Mouse (Mus musculus) midbrain, embryonic 15.5 days (tissue): ENCODE results near the gene Inppl1. TPM values are rescaled to one million over a fixed set of nuclear protein-coding genes. Genes with fewer than 3 reads are reported as not detected.

Experiments
- ATAC-seq: fragments of 200-750 bp; cut with Nextera tagmentation; replicated peaks from 2 replicates; pipeline ENCODE4 v1.8.0; 2017; ENCODE audit warnings: moderate TSS enrichment
- H3K27ac ChIP-seq: fragments of 300-500 bp; sonication (generic); 2 replicates; pipeline ENCODE4 v1.5.1; 2015; ENCODE audit warnings: mild to moderate bottlenecking, inconsistent platforms
- H3K27me3 ChIP-seq: fragments of 300-500 bp; sonication (generic); replicated peaks from 2 replicates; pipeline ENCODE4 v1.6.1; 2015; ENCODE audit warnings: inconsistent platforms
- H3K36me3 ChIP-seq: fragments of 300-500 bp; sonication (generic); replicated peaks from 2 replicates; pipeline ENCODE4 v1.6.1; 2015; ENCODE audit warnings: inconsistent platforms
- H3K4me1 ChIP-seq: fragments of 300-500 bp; sonication (generic); 2 replicates; pipeline ENCODE4 v1.6.1; 2015; ENCODE audit warnings: inconsistent platforms
- H3K4me2 ChIP-seq: fragments of 300-500 bp; sonication (generic); 2 replicates; pipeline ENCODE4 v1.6.1; 2015; ENCODE audit warnings: inconsistent platforms, mild to moderate bottlenecking, moderate library complexity
- H3K4me3 ChIP-seq: fragments of 300-500 bp; sonication (generic); 2 replicates; pipeline ENCODE4 v1.5.1; 2015; ENCODE audit warnings: mild to moderate bottlenecking, inconsistent platforms
- H3K9ac ChIP-seq: fragments of 300-500 bp; sonication (generic); 2 replicates; pipeline ENCODE4 v1.6.1; 2015; ENCODE audit warnings: mild to moderate bottlenecking, inconsistent platforms
- H3K9me3 ChIP-seq: fragments of 300-500 bp; sonication (generic); 2 replicates; pipeline ENCODE4 v1.6.1; 2016; ENCODE audit warnings: inconsistent platforms
- WGBS: fragments of 180-500 bp; shearing (Covaris S2); methylation state at CpG from one replicate; pipeline ENCODE4 v1.1.7; 2015; ENCODE audit warnings: mixed read lengths; 5-methylcytosine and 5-hydroxymethylcytosine counted together
- polyA plus RNA-seq: library from polyadenylated mRNA; unstranded; fragments of >200 nt; fragmentation: Nextera tagmentation; extraction: Ambion mirVana; gene quantifications from 2 replicates; pipeline ENCODE4 v1.2.1, GENCODE M21; 2015

The Inppl1 gene
- 11.5 and 14.9 TPM in 2 replicates for polyA plus RNA-seq

DNA sequence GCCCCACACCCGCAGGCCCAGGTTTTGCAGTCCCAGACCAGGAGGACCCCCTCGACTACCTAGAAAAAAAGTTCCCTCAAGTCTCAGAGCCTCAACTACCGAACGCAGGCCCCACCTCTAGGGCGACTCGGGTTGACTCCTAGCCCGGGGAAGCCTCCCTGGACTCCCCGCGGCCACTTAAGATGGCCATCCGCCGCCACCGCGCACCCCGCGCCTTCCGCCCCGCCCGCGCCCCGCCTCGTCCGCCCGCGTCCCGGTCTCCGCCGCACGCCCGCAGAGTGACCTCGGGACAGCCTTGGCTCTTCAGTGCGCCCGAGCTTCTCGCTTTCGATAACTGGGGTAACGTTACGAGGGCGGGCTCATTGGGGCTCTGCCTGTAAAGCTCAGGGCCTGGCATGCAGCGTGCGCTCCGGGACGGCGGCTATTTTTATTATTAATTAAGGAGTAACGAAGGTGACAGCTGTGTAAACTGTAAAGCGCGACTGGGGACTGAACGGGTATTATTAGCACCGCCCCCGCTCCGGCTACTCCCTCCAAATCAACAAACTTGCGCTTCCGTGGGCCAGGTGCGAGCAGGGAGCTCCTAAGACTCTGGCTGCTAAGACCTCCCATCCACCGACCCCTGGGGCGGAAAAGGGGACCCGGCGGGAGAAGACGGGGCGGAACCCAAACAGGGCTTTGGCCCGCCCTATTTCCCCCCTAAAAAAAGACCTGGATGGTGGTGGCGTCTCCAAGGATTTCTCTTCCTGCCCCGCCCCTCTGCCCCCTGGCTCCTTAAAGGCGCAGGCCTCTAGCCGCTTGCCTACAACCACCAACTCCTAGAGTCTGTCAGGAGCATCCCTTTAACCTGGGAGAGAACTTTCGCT is at the start of gene Inppl1:
Inppl1 (minus strand) TSS at position 624 of the 866 bp plus-strand sequence.
- no peaks in the 10 kb centered on the region for H3K36me3 ChIP-seq
- H3K9me3 ChIP-seq: no peaks in the 10 kb centered on the region
- no peaks in the 10 kb centered on the region; the same call in 1 of the 2 replicates for H3K27me3 ChIP-seq
- peak within 1 kb of the TSS; percentile 59 for H3K9ac ChIP-seq
- H3K4me2 ChIP-seq: peak within 1 kb of the TSS; percentile 100
- WGBS: under 1% methylated on average over 64 of the region's 64 CpGs
- H3K27ac ChIP-seq: peak within 1 kb of the TSS; percentile 69
- peak; percentile 75 for ATAC-seq
- peak within 1 kb of the TSS; percentile 63 for H3K4me3 ChIP-seq
- peaks cover 29% of the 10 kb centered on the region for H3K4me1 ChIP-seq

DNA sequence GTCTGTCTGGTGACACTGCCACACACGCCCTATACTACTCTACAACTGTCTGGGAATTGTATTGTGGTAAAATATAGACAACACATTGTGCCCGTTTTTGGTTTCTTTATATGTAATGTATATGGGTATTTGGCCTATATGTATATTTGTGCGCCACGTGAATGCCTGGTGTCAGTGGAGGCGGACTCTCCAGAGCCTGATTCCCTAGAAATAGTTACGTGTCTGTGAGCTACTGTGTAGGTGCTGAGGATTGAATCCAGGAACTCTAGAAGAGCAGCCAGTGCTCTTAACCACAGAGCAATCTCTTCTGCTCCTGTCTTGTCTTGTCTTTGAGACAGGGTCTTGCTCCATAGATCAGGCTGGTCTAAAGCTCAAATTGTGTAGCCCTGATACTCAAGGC is 48.2 kb upstream of the Inppl1 start:
- Histone ChIP-seq H3K4me3 (no peak overlapping the region), H3K9ac (no peak overlapping the region), H3K27me3 (no peaks in the 10 kb centered on the region), H3K9me3 (no peaks in the 10 kb centered on the region), H3K4me2 (no peak overlapping the region), H3K4me1 (no peaks in the 10 kb centered on the region), H3K27ac (no peak overlapping the region), H3K36me3 (no peaks in the 10 kb centered on the region)
- ATAC-seq: no peak
- 87% methylated on average over 6 of the region's 6 CpGs for WGBS

GRCm38 (mm10) chr7:101884160-101884559 is 46.1 kb upstream of the Inppl1 start:
- Histone ChIP-seq H3K9me3 (no peaks in the 10 kb centered on the region), H3K36me3 (no peaks in the 10 kb centered on the region), H3K9ac (no peak overlapping the region), H3K27me3 (no peaks in the 10 kb centered on the region), H3K4me1 (no peaks in the 10 kb centered on the region), H3K4me2 (no peak overlapping the region), H3K4me3 (no peak overlapping the region), H3K27ac (no peak overlapping the region)
- no peak for ATAC-seq
- 94% methylated on average over 4 of the region's 4 CpGs for WGBS

- no peak overlapping the region for H3K9ac ChIP-seq
- H3K4me2 ChIP-seq: no peak overlapping the region
- H3K9me3 ChIP-seq: no peaks in the 10 kb centered on the region
- H3K36me3 ChIP-seq: no peaks in the 10 kb centered on the region
- ATAC-seq: no peak
- no peak overlapping the region for H3K4me3 ChIP-seq
- H3K4me1 ChIP-seq: no peaks in the 10 kb centered on the region
- H3K27ac ChIP-seq: no peak overlapping the region
- 64% methylated on average over 9 of the region's 9 CpGs for WGBS
- H3K27me3 ChIP-seq: no peaks in the 10 kb centered on the region
Measured at GRCm38 (mm10) chr7:101882413-101883154, 44.6 kb upstream of the Inppl1 start.

DNA sequence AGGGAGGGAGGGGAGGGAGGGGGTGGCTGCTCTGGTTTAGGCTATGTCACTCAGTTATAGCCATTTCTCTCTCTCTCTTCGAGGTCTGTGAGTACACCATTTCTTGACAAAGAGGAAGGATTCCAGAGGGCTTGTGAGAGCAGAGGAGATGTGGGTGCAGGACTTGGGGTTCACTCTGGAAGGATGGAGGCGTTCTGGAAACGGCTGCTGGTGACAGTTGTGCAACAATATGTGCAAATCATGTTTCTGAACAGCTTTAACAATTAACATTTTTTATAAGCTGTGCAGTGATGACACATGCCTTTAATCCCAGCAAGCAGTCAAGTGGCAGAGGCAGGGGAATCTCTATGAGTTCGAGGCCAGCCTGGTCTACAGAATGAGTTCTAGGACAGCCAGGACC is 42.8 kb upstream of the Inppl1 start:
- no peak for ATAC-seq
- Histone ChIP-seq H3K36me3 (no peaks in the 10 kb centered on the region), H3K4me3 (no peak overlapping the region), H3K9me3 (no peaks in the 10 kb centered on the region), H3K27me3 (no peaks in the 10 kb centered on the region), H3K4me1 (no peaks in the 10 kb centered on the region), H3K4me2 (no peak overlapping the region), H3K27ac (no peak overlapping the region), H3K9ac (no peak overlapping the region)
- 81% methylated on average over 4 of the region's 4 CpGs for WGBS

DNA sequence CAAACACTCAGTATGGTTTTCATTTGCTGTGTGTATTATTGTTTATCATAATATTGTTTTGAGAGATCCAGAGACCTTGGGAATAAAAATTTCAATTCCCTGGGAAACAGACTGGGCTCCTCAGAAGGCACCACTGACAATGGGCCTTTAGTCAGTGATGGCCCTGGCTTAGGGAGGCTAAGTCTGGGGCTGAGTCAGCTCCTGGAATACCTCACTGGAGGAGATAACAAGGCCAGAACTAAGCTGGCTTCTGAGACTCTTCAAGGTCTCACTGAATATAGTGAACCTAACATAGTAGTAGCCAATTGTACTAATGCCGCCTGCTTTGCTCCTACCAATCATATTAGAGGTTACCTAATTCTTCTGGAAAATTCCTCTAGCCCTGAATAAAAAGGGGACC is 37.9 kb upstream of the Inppl1 start:
- Histone ChIP-seq H3K27ac (no peak overlapping the region), H3K36me3 (no peaks in the 10 kb centered on the region), H3K27me3 (no peaks in the 10 kb centered on the region), H3K4me1 (no peaks in the 10 kb centered on the region), H3K9ac (no peak overlapping the region), H3K4me3 (no peak overlapping the region), H3K9me3 (no peaks in the 10 kb centered on the region), H3K4me2 (no peak overlapping the region)
- no peak for ATAC-seq
- 93% methylated on average over 1 of the region's 1 CpGs for WGBS

- Histone ChIP-seq H3K36me3 (no peaks in the 10 kb centered on the region), H3K27ac (no peak overlapping the region), H3K9ac (no peak overlapping the region), H3K9me3 (no peaks in the 10 kb centered on the region), H3K4me1 (peaks cover 6% of the 10 kb centered on the region; the same call in 1 of the 2 replicates), H3K4me2 (no peak overlapping the region), H3K4me3 (no peak overlapping the region), H3K27me3 (no peaks in the 10 kb centered on the region)
- WGBS: 92% methylated on average over 3 of the region's 3 CpGs
- no peak for ATAC-seq
Measured at GRCm38 (mm10) chr7:101871296-101871695, 33.3 kb upstream of the Inppl1 start.

DNA sequence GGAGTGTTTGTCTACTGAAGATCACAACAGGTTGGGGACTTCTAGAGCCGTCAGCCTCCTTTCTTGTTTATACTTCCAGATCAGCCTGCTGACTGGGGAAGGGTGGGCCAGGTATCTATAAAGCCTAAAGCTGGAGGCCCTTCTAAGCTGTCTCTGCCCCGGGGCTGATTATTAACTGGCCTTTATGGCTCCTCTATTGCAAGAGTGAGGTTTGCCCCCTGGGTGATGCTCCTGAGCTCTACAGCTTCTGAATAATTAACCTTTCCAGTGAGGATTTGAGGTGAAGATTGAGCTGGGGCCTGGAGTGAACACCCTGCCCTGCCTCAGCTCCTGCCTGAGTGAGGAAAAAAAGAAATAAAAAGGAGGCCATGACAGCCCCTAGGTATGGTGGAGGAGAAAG is 32.6 kb upstream of the Inppl1 start, which contains the start of gene Folr1:
Folr1 (minus strand) TSS at position 160 of the 400 bp plus-strand sequence.
- no peak for ATAC-seq
- no peaks in the 10 kb centered on the region for H3K36me3 ChIP-seq
- 77% methylated on average over 2 of the region's 2 CpGs for WGBS
- no peak within 1 kb of the TSS for H3K4me3 ChIP-seq
- peaks cover 6% of the 10 kb centered on the region; the same call in 1 of the 2 replicates for H3K4me1 ChIP-seq
- no peak within 1 kb of the TSS for H3K4me2 ChIP-seq
- no peak within 1 kb of the TSS for H3K9ac ChIP-seq
- no peaks in the 10 kb centered on the region for H3K27me3 ChIP-seq
- no peaks in the 10 kb centered on the region for H3K9me3 ChIP-seq
- H3K27ac ChIP-seq: no peak within 1 kb of the TSS

- H3K27me3 ChIP-seq: no peaks in the 10 kb centered on the region
Measured at GRCm38 (mm10) chr7:101869163-101869500, 31.1 kb upstream of the Inppl1 start.

DNA sequence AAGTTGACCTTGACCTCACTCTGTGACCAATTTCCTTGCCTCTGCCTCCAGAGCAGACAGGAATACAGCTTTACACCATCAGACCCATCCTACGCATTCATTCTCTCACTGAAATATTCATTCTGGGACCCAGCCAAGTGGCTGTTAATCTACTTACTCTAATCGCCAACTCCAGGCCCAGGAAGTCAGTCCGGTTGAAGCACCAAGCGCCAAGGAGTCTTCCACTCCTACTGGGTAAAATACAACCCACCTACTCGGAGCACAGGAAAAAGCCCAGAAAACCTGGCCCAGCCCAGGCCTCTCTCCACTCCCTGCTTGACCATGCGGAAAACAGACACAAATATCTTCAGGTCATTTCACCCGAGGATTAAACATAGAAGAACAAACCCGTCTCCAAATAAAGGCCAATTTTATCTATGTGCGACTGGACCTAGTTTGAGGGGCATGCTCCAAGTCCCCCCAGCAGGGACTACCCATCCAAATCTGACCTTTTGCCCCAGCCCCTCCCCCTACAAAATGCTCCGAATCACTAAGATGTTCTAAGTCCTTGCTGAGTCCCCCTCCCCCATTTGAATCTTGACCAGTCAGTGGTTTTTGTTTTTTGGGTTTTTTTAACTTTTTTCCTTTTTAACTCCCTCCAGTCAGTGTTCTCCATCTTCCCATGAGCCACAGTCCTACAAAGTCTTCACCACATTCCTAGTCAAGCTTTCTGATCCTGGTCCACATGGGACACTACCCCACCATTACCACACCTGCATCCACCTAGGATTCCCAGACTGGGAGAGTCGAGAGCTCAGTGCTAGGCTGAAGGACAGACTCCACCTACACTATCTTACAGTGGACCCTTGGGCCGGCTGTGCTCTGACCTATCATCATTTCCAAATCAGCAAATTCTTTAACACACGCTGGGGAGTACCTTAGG is 30.5 kb upstream of the Inppl1 start:
- H3K27ac ChIP-seq: no peak overlapping the region
- peak; percentile 37; the same call in 1 of the 2 replicates for ATAC-seq
- no peaks in the 10 kb centered on the region for H3K36me3 ChIP-seq
- peaks cover 6% of the 10 kb centered on the region; the same call in 1 of the 2 replicates for H3K4me1 ChIP-seq
- H3K4me3 ChIP-seq: no peak overlapping the region
- H3K4me2 ChIP-seq: no peak overlapping the region
- H3K27me3 ChIP-seq: no peaks in the 10 kb centered on the region
- H3K9ac ChIP-seq: no peak overlapping the region
- H3K9me3 ChIP-seq: no peaks in the 10 kb centered on the region
- WGBS: 35% methylated on average over 13 of the region's 13 CpGs

More at GRCm38 (mm10) chr7:101869163-101869500, 31.1 kb upstream of the Inppl1 start:
- Histone ChIP-seq H3K4me1 (peaks cover 6% of the 10 kb centered on the region; the same call in 1 of the 2 replicates), H3K27ac (no peak overlapping the region), H3K9me3 (no peaks in the 10 kb centered on the region), H3K4me2 (no peak overlapping the region), H3K4me3 (no peak overlapping the region), H3K36me3 (no peaks in the 10 kb centered on the region), H3K9ac (no peak overlapping the region)
- WGBS: 23% methylated on average over 7 of the region's 7 CpGs
- no peak for ATAC-seq

- ATAC-seq: no peak
- no peak overlapping the region for H3K9ac ChIP-seq
- H3K36me3 ChIP-seq: no peaks in the 10 kb centered on the region
- H3K4me3 ChIP-seq: no peak overlapping the region
- no peaks in the 10 kb centered on the region for H3K9me3 ChIP-seq
- no peak overlapping the region for H3K4me2 ChIP-seq
- peaks cover 6% of the 10 kb centered on the region; the same call in 1 of the 2 replicates for H3K4me1 ChIP-seq
- 96% methylated on average over 4 of the region's 4 CpGs for WGBS
- no peak overlapping the region for H3K27ac ChIP-seq
- H3K27me3 ChIP-seq: no peaks in the 10 kb centered on the region
Measured at GRCm38 (mm10) chr7:101867482-101867881, 29.5 kb upstream of the Inppl1 start.
